Mouse (Mus musculus) stomach, postnatal 0 days (tissue): ENCODE data around the gene Uaca.

Experiments used
- CTCF ChIP-seq: IDR thresholded peaks from 2 replicates; pipeline ENCODE4 v1.5.1; 2016; ENCODE audit warnings: antibody characterized with exemption, low read depth, mild to moderate bottlenecking, moderate library complexity
- EP300 ChIP-seq: optimal IDR thresholded peaks from 2 replicates; pipeline ENCODE3; 2016; ENCODE audit warnings: antibody characterized with exemption

DNA sequence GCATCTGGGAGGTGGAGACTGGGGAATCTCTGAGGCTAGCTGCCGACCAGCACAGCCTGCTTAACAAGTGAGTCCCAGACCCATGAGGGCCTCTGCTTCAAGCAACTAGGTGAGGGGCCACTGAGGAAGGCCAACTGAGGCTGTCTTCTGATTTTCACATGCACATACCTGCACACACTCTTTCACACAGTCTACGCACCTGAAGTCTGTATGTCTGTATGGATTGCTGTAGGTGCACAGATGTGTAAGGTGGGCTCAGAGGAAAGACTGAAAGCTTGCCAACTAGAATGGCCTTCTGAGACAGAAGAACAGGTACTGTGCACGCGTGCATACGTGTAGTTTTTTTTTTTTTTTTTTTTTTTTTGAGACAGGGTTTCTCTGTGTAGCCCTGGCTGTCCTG is 8.0 kb downstream of the Uaca start:
- TF ChIP-seq CTCF (no peak), EP300 (no peak)
